Mouse (Mus musculus): ENCODE data around the gene Prtg.

DNA sequence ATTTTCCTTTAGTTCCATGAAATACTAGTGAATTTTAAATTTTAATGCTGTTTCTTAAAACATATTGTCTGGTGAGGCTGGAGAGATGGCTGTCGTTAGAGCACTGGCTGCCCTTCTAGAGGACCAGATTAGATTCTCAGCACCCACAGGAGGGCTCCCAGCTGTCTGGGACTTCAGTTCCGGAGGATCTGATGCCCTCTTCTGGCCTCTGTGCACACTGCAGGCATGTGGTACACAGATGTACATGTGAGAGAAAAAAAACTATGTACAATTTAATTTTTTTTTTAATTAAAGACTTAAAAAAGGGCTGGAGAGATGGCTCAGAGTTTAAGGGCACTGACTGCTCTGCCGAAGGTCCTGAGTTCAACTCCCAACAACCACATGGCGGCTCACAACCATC lies 128.6 kb downstream of the Prtg start:
- TF ChIP-seq EP300 (IDR thresholded peaks at IDR 0.05; ENCODE audit: low read depth) (no peak), CTCF (IDR thresholded peaks at IDR 0.05; ENCODE audit: low read depth) (no peak)
